Mouse (Mus musculus) midbrain, embryonic 11.5 days (tissue): ENCODE measurements at regions not wholly inside any gene's neighbourhood (a gene's known extent, or its start where the extent isn't known, plus 50 kb on each side); places are given as distances from the start of the nearest gene placed in this dataset.

ENCODE experiments used
- ATAC-seq: fragments of 200-750 bp; cut with Nextera tagmentation; 2 replicates; pipeline ENCODE4 v1.8.0; 2017; ENCODE audit warnings: moderate TSS enrichment, moderate library complexity; ENCODE audit not compliant: low FRiP score
- DNase-seq: peaks from one replicate; pipeline ENCODE4 v3.0.0; 2015; ENCODE audit warnings: low spot score; ENCODE audit errors: missing footprints
- H3K27ac ChIP-seq: fragments of 300-500 bp; sonication (generic); 2 replicates; pipeline ENCODE4 v1.5.1; 2014; ENCODE audit warnings: low read depth, low read length
- H3K27me3 ChIP-seq: fragments of 300-500 bp; sonication (generic); 2 replicates; pipeline ENCODE4 v1.6.1; 2014; ENCODE audit warnings: mild to moderate bottlenecking, low read length, moderate library complexity, mixed read lengths; ENCODE audit not compliant: control insufficient read depth, insufficient read depth
- H3K36me3 ChIP-seq: fragments of 300-500 bp; sonication (generic); 2 replicates; pipeline ENCODE4 v1.6.1; 2014; ENCODE audit warnings: mild to moderate bottlenecking, low read length, moderate library complexity, mixed read lengths; ENCODE audit not compliant: control insufficient read depth, insufficient read depth
- H3K4me1 ChIP-seq: fragments of 300-500 bp; sonication (generic); 2 replicates; pipeline ENCODE4 v1.6.1; 2014; ENCODE audit warnings: low read length; ENCODE audit not compliant: control insufficient read depth, insufficient read depth
- H3K4me2 ChIP-seq: fragments of 300-500 bp; sonication (generic); 2 replicates; pipeline ENCODE4 v1.6.1; 2014; ENCODE audit warnings: mild to moderate bottlenecking, moderate library complexity
- H3K4me3 ChIP-seq: fragments of 300-500 bp; sonication (generic); 2 replicates; pipeline ENCODE4 v1.5.1; 2014; ENCODE audit warnings: low read depth, low read length
- H3K9ac ChIP-seq: fragments of 300-500 bp; sonication (generic); 2 replicates; pipeline ENCODE4 v1.6.1; 2014; ENCODE audit warnings: low read length
- H3K9me3 ChIP-seq: fragments of 300-500 bp; sonication (generic); 2 replicates; pipeline ENCODE4 v1.6.1; 2016; ENCODE audit warnings: low read length; ENCODE audit not compliant: control insufficient read depth
- WGBS: fragments of 180-500 bp; shearing (Covaris S2); extraction: QIAGEN DNeasy Blood & Tissue Kit; methylation state at CpG from one replicate; pipeline ENCODE4 v1.1.7; 2014; 5-methylcytosine and 5-hydroxymethylcytosine counted together

DNA sequence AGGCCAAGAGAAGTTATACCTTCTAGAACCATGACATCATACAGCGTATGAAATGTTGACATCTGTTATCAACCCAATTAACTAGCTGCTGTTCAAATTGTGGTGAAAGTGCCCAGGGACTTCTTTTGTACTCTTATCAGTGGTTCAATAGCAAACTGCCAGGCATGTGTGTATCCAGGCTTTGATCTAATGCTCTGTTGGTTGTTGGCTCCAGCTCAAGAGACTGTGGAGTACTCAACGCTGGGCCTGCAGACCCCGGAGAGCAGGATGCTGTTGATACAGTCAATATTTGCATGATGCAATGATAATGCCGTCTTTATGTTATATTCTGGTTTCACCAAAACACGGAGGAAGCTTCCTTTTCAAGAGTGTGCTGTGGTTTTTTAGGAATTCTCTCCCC is 102.9 kb downstream of the Mbip start:
- Histone ChIP-seq H3K27me3 (no peaks in the 10 kb centered on the region; the same call in 1 of the 2 replicates), H3K4me1 (no peaks in the 10 kb centered on the region), H3K36me3 (no peaks in the 10 kb centered on the region), H3K9ac (no peak overlapping the region), H3K4me3 (no peak overlapping the region), H3K4me2 (no peak overlapping the region), H3K9me3 (no peaks in the 10 kb centered on the region), H3K27ac (no peak overlapping the region)
- ATAC-seq, result no peak
- DNase-seq, result peak; percentile 39
- WGBS, result 77% methylated on average over 5 of the region's 5 CpGs

DNA sequence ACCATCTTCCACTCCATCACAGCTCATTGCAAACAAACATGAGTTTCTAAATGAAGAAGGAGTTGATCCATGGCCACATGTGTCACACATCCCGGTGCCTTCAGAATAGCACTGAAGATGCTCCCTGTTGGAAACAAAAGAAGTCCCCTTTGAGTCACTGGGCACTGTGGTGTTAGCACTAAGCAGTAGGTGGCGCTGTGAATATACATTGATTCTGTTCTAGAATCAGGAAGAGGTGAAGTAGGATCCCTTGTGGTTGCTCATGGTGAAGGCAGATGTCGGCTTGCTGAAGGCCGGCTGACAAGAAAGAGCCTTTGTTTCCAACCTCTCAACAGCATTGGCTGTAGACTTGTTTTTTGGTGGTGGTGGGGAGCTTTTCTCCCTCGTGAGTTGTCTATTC is 104.0 kb downstream of the Mbip start:
- no peak overlapping the region for H3K27ac ChIP-seq
- no peaks in the 10 kb centered on the region for H3K27me3 ChIP-seq
- ATAC-seq (peak; percentile 55; the same call in 1 of the 2 replicates), DNase-seq (peak; percentile 91)
- no peak overlapping the region for H3K9ac ChIP-seq
- no peak overlapping the region for H3K4me3 ChIP-seq
- no peaks in the 10 kb centered on the region for H3K36me3 ChIP-seq
- no peak overlapping the region for H3K4me2 ChIP-seq
- WGBS, result 17% methylated on average over 5 of the region's 5 CpGs
- H3K9me3 ChIP-seq, result no peaks in the 10 kb centered on the region
- H3K4me1 ChIP-seq, result no peaks in the 10 kb centered on the region

GRCm38 (mm10) chr12:56240206-56240605 is 105.5 kb downstream of the Mbip start:
- no peak for ATAC-seq
- 53% methylated on average over 12 of the region's 12 CpGs for WGBS
- H3K36me3 ChIP-seq, result no peaks in the 10 kb centered on the region

DNA sequence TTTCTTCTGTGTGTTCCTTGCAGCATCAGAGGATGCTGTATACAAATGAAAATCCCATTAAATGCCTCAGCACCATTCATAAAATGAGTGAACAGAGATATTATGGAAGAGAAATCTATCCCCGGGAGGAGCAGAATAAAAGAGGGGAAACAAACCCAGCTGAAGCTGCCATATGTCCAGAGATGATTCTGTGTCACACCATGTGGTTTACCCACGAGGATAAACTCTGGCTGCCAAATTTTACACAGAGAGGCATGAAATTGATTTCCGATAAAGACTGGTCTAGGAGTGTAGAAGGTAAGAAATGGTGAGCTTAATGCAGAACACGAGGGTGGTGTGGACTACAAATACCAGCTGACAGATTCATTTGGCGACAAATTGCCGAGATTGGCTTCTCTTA is 111.1 kb downstream of the Mbip start:
- WGBS, result 75% methylated on average over 6 of the region's 6 CpGs
- peak; percentile 57 for DNase-seq

More at GRCm38 (mm10) chr12:56240206-56240605, 105.5 kb downstream of the Mbip start:
- Histone ChIP-seq H3K9ac (no peak overlapping the region), H3K27ac (no peak overlapping the region), H3K4me2 (no peak overlapping the region), H3K27me3 (no peaks in the 10 kb centered on the region), H3K9me3 (no peaks in the 10 kb centered on the region), H3K4me3 (no peak overlapping the region), H3K4me1 (no peaks in the 10 kb centered on the region)
- DNase-seq, result peak; percentile 73

GRCm38 (mm10) chr12:56233209-56233608 is 112.5 kb downstream of the Mbip start:
- no peaks in the 10 kb centered on the region for H3K36me3 ChIP-seq
- H3K9ac ChIP-seq, result no peak overlapping the region
- no peak overlapping the region for H3K4me3 ChIP-seq
- DNase-seq (no peak), ATAC-seq (no peak)
- H3K27ac ChIP-seq, result no peak overlapping the region
- no peaks in the 10 kb centered on the region for H3K9me3 ChIP-seq
- no peaks in the 10 kb centered on the region for H3K27me3 ChIP-seq
- no peak overlapping the region for H3K4me2 ChIP-seq
- H3K4me1 ChIP-seq, result no peaks in the 10 kb centered on the region

More for the DNA sequence above, 111.1 kb downstream of the Mbip start:
- H3K4me2 ChIP-seq, result no peak overlapping the region
- no peak for ATAC-seq
- H3K9ac ChIP-seq, result no peak overlapping the region
- H3K4me3 ChIP-seq, result no peak overlapping the region
- H3K36me3 ChIP-seq, result no peaks in the 10 kb centered on the region
- H3K4me1 ChIP-seq, result no peaks in the 10 kb centered on the region
- H3K27ac ChIP-seq, result no peak overlapping the region
- H3K27me3 ChIP-seq, result no peaks in the 10 kb centered on the region
- no peaks in the 10 kb centered on the region for H3K9me3 ChIP-seq

DNA sequence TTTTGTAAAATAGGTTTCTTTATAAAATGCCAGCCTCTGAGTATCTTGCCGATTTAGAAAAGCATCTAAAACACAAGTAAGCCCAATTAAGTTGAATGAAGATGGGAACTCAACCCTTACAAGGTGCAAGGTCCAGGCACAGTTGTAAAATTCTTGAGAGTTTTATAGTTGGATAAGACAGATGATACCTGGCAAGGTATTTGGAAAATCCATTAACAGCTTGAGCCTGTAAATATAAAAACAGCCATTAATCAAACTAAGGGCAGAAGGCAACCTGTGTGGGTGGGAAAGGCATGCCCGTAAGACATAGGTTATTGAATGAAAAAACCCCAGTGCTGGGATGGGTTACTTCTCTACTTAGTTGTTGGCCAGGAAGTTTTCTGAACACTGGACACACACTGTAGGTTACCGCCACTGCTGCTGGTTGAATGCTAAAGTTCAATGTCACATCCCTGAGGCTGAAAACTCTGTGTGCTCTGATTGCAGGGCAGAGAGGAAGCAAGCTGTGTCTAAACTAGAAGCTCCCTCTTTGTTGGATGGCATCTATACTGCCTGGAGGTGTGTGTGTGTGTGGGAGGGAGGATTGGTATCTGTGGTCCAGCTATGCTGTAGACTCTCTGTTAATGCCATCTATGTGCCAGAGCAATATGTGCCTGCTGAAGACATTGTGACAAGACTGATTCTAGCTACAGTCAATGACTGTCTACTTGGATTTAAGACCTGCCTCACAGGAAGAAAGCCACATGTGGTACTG is 121.4 kb downstream of the Mbip start:
- no peak for ATAC-seq

GRCm38 (mm10) chr12:56193524-56193923 is 152.2 kb downstream of the Mbip start:
- Histone ChIP-seq H3K27ac (no peak overlapping the region), H3K9me3 (no peaks in the 10 kb centered on the region), H3K4me3 (no peak overlapping the region), H3K4me1 (no peaks in the 10 kb centered on the region), H3K9ac (no peak overlapping the region), H3K4me2 (no peak overlapping the region), H3K27me3 (no peaks in the 10 kb centered on the region), H3K36me3 (no peaks in the 10 kb centered on the region)
- WGBS, result 88% methylated on average over 3 of the region's 3 CpGs
- ATAC-seq, result no peak
- no peak for DNase-seq

More for the DNA sequence above, 121.4 kb downstream of the Mbip start:
- Histone ChIP-seq H3K4me1 (no peaks in the 10 kb centered on the region), H3K27ac (no peak overlapping the region), H3K9ac (no peak overlapping the region), H3K4me2 (no peak overlapping the region), H3K4me3 (no peak overlapping the region), H3K27me3 (no peaks in the 10 kb centered on the region), H3K9me3 (no peaks in the 10 kb centered on the region), H3K36me3 (no peaks in the 10 kb centered on the region)
- WGBS, result 96% methylated on average over 3 of the region's 3 CpGs
- DNase-seq, result peak; percentile 23

GRCm38 (mm10) chr12:56189562-56189961 is 156.1 kb downstream of the Mbip start:
- no peak overlapping the region for H3K27ac ChIP-seq
- no peak for ATAC-seq
- no peak overlapping the region for H3K4me3 ChIP-seq
- no peaks in the 10 kb centered on the region for H3K4me1 ChIP-seq
- H3K9ac ChIP-seq, result no peak overlapping the region
- no peaks in the 10 kb centered on the region for H3K36me3 ChIP-seq
- WGBS, result 95% methylated on average over 12 of the region's 12 CpGs
- DNase-seq, result no peak
- H3K4me2 ChIP-seq, result no peak overlapping the region
- no peaks in the 10 kb centered on the region for H3K27me3 ChIP-seq
- no peaks in the 10 kb centered on the region for H3K9me3 ChIP-seq

DNA sequence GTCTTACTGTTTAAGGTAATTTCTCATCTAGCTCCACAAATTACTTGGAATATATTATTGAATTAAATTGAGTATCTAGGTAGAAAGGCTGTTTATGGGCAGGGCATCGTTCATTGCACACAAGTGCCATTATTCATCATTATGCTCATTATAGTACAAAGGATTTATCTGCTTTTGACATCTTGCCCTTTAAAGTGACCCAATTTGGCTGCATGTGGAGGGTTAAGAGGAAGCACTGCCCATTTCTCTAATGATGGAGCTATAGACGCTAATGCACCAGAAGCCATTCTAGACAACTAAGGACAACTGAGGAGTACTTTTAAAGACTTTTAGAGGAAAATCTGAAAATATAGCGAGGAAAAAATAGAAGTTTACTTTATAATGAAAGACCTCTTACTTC is 185.0 kb downstream of the Mbip start:
- no peaks in the 10 kb centered on the region for H3K9me3 ChIP-seq
- ATAC-seq, result no peak
- 87% methylated on average over 3 of the region's 3 CpGs for WGBS

More for the DNA sequence above, 185.0 kb downstream of the Mbip start:
- DNase-seq, result no peak
- H3K4me1 ChIP-seq, result no peaks in the 10 kb centered on the region
- H3K27me3 ChIP-seq, result no peaks in the 10 kb centered on the region
- H3K9ac ChIP-seq, result no peak overlapping the region
- H3K27ac ChIP-seq, result no peak overlapping the region
- no peaks in the 10 kb centered on the region for H3K36me3 ChIP-seq
- H3K4me3 ChIP-seq, result no peak overlapping the region
- no peak overlapping the region for H3K4me2 ChIP-seq
